Mouse (Mus musculus) erythroblast, embryonic 14.5 days (primary cell): ENCODE data around the gene Slc24a1.

Source experiments
- GATA1 ChIP-seq: IDR thresholded peaks from 2 replicates; pipeline ENCODE4 v1.6.1; 2012; ENCODE audit warnings: low read length, inconsistent platforms, mixed read lengths
- TAL1 ChIP-seq: IDR thresholded peaks from 3 replicates; pipeline ENCODE4 v1.6.1; 2012; ENCODE audit warnings: low read length, inconsistent platforms, mixed read lengths

DNA sequence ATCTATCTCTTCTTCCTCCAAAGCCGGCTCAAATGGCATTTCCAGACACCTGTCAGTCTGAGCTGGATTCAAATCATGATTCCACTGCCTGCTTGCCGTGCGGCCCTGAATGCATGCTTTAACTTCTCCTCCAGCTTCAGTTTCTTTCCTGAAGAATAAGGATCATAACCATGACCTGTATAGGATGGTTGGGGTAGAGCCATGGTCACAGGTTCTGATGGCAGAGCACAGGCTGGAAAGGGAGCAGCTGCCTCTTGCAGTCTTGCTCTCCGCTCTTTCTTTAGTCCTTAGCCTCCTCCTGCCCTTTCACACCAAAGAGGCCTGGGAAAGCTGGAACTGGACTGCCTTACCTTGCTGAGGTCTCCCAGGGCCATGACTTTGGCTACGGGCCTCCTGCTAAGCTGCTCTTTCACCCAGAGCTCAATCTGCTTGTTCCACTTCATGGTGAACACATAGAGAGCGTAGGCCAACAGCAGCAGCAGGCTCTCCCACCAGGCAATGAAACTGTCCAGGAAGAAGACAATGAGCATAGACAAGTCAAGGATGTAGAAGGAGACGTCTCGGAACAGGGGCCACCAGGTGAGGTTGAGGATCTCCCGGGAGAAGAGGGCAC, 3.8 kb downstream of the Slc24a1 start:
- no peak for TF ChIP-seq TAL1
- TF ChIP-seq GATA1: no peak
